Mouse (Mus musculus) embryonic facial prominence, embryonic 12.5 days (tissue): ENCODE results near the gene Armc3. TPM values are rescaled to one million over a fixed set of nuclear protein-coding genes. Genes with fewer than 3 reads are reported as not detected.
A peak's percentile ranks its signal among the peaks of the same experiment; 100 is the strongest.

Experiments used
- ATAC-seq: fragments of 200-750 bp; cut with Nextera tagmentation; 2 replicates; pipeline ENCODE4 v1.8.0; 2017; ENCODE audit not compliant: insufficient number of reproducible peaks, insufficient read depth, low FRiP score, low TSS enrichment
- H3K27ac ChIP-seq: fragments of 300-500 bp; sonication (generic); 2 replicates; pipeline ENCODE4 v1.5.1; 2016; ENCODE audit warnings: mild to moderate bottlenecking
- H3K27me3 ChIP-seq: fragments of 300-500 bp; sonication (generic); 2 replicates; pipeline ENCODE4 v1.6.1; 2016; ENCODE audit warnings: mild to moderate bottlenecking, moderate library complexity
- H3K36me3 ChIP-seq: fragments of 300-500 bp; sonication (generic); 2 replicates; pipeline ENCODE4 v1.6.1; 2016; ENCODE audit warnings: mild to moderate bottlenecking
- H3K4me1 ChIP-seq: fragments of 300-500 bp; sonication (generic); 2 replicates; pipeline ENCODE4 v1.6.1; 2016
- H3K4me2 ChIP-seq: fragments of 300-500 bp; sonication (generic); replicated peaks from 2 replicates; pipeline ENCODE4 v1.6.1; 2016; ENCODE audit warnings: mild to moderate bottlenecking, moderate library complexity
- H3K4me3 ChIP-seq: fragments of 300-500 bp; sonication (generic); 2 replicates; pipeline ENCODE4 v1.5.1; 2016; ENCODE audit warnings: mild to moderate bottlenecking
- H3K9ac ChIP-seq: fragments of 300-500 bp; sonication (generic); 2 replicates; pipeline ENCODE4 v1.6.1; 2016; ENCODE audit warnings: mild to moderate bottlenecking, moderate library complexity
- H3K9me3 ChIP-seq: fragments of 300-500 bp; sonication (generic); 2 replicates; pipeline ENCODE4 v1.6.1; 2016; ENCODE audit warnings: mild to moderate bottlenecking, moderate library complexity
- WGBS: fragments of 180-500 bp; shearing (Covaris S2); methylation state at CpG from one replicate; pipeline ENCODE4 v1.1.7; 2016; 5-methylcytosine and 5-hydroxymethylcytosine counted together
- polyA plus RNA-seq: library from polyadenylated mRNA; unstranded; fragments of >200 nt; fragmentation: Nextera tagmentation; extraction: Ambion mirVana; gene quantifications from 2 replicates; pipeline ENCODE4 v1.2.1, GENCODE M21; 2016

Armc3 gene
- polyA plus RNA-seq, 1 experiment from 2014 or later: 0.20 TPM

- WGBS: 74% methylated on average over 3 of the region's 3 CpGs
- no peaks in the 10 kb centered on the region for H3K4me1 ChIP-seq
- peaks cover 15% of the 10 kb centered on the region for H3K9me3 ChIP-seq
- no peaks in the 10 kb centered on the region for H3K27me3 ChIP-seq
- H3K36me3 ChIP-seq: no peaks in the 10 kb centered on the region
- no peak overlapping the region for H3K4me3 ChIP-seq
- H3K4me2 ChIP-seq: no peak overlapping the region
- ATAC-seq: no peak
- H3K9ac ChIP-seq: no peak overlapping the region
- no peak overlapping the region for H3K27ac ChIP-seq
Measured at GRCm38 (mm10) chr2:19319284-19319683, 120.2 kb downstream of the Armc3 start.

DNA sequence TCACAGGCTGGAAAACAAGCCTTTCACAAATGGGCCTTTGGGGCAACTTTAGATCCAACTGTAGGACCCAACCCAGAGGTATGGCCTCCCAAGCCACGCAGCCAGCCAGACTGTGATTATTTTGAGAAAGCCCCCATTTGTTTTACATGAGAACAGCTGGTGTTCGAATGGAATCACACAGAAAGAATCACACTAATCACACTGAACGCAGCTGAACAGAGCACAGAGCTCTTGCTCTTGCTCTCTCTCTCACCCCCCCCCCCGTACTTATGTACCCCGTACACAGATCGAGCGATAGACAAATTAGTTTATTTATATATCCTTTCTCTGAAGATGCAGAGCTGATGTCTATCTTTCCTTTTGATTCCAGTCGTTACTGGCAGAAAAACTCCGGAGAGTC is 123.3 kb downstream of the Armc3 start:
- no peak overlapping the region for H3K4me2 ChIP-seq
- H3K27ac ChIP-seq: no peak overlapping the region
- no peak overlapping the region for H3K9ac ChIP-seq
- ATAC-seq: no peak
- H3K27me3 ChIP-seq: no peaks in the 10 kb centered on the region
- WGBS: 78% methylated on average over 9 of the region's 9 CpGs
- no peaks in the 10 kb centered on the region for H3K4me1 ChIP-seq
- no peaks in the 10 kb centered on the region for H3K36me3 ChIP-seq
- H3K4me3 ChIP-seq: no peak overlapping the region
- H3K9me3 ChIP-seq: no peaks in the 10 kb centered on the region

- no peak overlapping the region for H3K4me2 ChIP-seq
- H3K9ac ChIP-seq: no peak overlapping the region
- no peak overlapping the region for H3K27ac ChIP-seq
- no peaks in the 10 kb centered on the region for H3K9me3 ChIP-seq
- no peak for ATAC-seq
- H3K4me1 ChIP-seq: no peaks in the 10 kb centered on the region
- H3K27me3 ChIP-seq: no peaks in the 10 kb centered on the region
- no peaks in the 10 kb centered on the region for H3K36me3 ChIP-seq
- no peak overlapping the region for H3K4me3 ChIP-seq
- WGBS: 88% methylated on average over 1 of the region's 1 CpGs
Measured at GRCm38 (mm10) chr2:19326376-19326775, 127.3 kb downstream of the Armc3 start.

GRCm38 (mm10) chr2:19327811-19328210 is 128.7 kb downstream of the Armc3 start:
- no peak overlapping the region for H3K9ac ChIP-seq
- 76% methylated on average over 4 of the region's 4 CpGs for WGBS
- no peak overlapping the region for H3K4me3 ChIP-seq
- H3K4me2 ChIP-seq: no peak overlapping the region
- H3K27me3 ChIP-seq: no peaks in the 10 kb centered on the region
- no peaks in the 10 kb centered on the region for H3K9me3 ChIP-seq
- H3K36me3 ChIP-seq: no peaks in the 10 kb centered on the region
- no peak for ATAC-seq
- no peaks in the 10 kb centered on the region for H3K4me1 ChIP-seq
- no peak overlapping the region for H3K27ac ChIP-seq

- Histone ChIP-seq H3K36me3 (no peaks in the 10 kb centered on the region), H3K27me3 (no peaks in the 10 kb centered on the region), H3K27ac (no peak overlapping the region), H3K4me2 (peak overlapping the region; percentile 29), H3K9ac (no peak overlapping the region), H3K4me1 (no peaks in the 10 kb centered on the region), H3K9me3 (no peaks in the 10 kb centered on the region), H3K4me3 (no peak overlapping the region)
- ATAC-seq: no peak
- WGBS: 42% methylated on average over 10 of the region's 10 CpGs
Measured at GRCm38 (mm10) chr2:19343901-19344635, 145.0 kb downstream of the Armc3 start.

- Histone ChIP-seq H3K27ac (no peak overlapping the region), H3K4me3 (no peak overlapping the region), H3K4me1 (no peaks in the 10 kb centered on the region), H3K4me2 (peak overlapping the region; percentile 29), H3K27me3 (no peaks in the 10 kb centered on the region), H3K36me3 (no peaks in the 10 kb centered on the region), H3K9me3 (no peaks in the 10 kb centered on the region), H3K9ac (no peak overlapping the region)
- WGBS: 26% methylated on average over 19 of the region's 20 CpGs
- ATAC-seq: 0 out of 2 replicates have a peak, but pooled peaks have one; percentile 60
Measured at GRCm38 (mm10) chr2:19344636-19345413, 145.7 kb downstream of the Armc3 start.

- H3K9ac ChIP-seq: no peak overlapping the region
- no peaks in the 10 kb centered on the region for H3K36me3 ChIP-seq
- H3K27ac ChIP-seq: no peak overlapping the region
- no peak overlapping the region for H3K4me3 ChIP-seq
- H3K27me3 ChIP-seq: no peaks in the 10 kb centered on the region
- H3K9me3 ChIP-seq: no peaks in the 10 kb centered on the region
- ATAC-seq: peak; percentile 56; the same call in 1 of the 2 replicates
- H3K4me1 ChIP-seq: no peaks in the 10 kb centered on the region
- H3K4me2 ChIP-seq: no peak overlapping the region
- WGBS: 78% methylated on average over 5 of the region's 5 CpGs
Measured at GRCm38 (mm10) chr2:19345414-19345964, 146.4 kb downstream of the Armc3 start.

DNA sequence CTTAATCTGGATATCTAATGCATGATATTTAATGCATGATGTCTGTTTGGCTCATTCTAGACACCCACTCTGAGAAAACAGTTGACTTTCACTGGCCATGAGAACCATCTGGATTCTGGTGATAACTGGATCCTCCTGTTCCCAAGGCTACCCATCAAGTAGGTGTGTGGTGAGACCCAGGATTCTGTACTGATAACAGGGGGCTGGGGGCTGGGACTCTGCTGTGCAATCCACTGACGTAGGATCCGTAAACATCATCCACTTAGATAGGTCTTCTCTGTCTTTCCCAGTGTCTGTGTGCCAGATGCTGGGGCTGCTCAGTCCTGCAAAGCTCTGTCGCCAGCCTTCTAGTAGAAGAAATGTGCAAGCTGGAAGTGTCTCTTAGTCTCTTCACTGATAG is 149.4 kb downstream of the Armc3 start:
- H3K36me3 ChIP-seq: no peaks in the 10 kb centered on the region
- H3K4me1 ChIP-seq: no peaks in the 10 kb centered on the region
- no peaks in the 10 kb centered on the region for H3K9me3 ChIP-seq
- no peak overlapping the region for H3K4me3 ChIP-seq
- no peak overlapping the region for H3K4me2 ChIP-seq
- no peak overlapping the region for H3K27ac ChIP-seq
- no peak overlapping the region for H3K9ac ChIP-seq
- WGBS: 62% methylated on average over 3 of the region's 3 CpGs
- H3K27me3 ChIP-seq: no peaks in the 10 kb centered on the region
- no peak for ATAC-seq

DNA sequence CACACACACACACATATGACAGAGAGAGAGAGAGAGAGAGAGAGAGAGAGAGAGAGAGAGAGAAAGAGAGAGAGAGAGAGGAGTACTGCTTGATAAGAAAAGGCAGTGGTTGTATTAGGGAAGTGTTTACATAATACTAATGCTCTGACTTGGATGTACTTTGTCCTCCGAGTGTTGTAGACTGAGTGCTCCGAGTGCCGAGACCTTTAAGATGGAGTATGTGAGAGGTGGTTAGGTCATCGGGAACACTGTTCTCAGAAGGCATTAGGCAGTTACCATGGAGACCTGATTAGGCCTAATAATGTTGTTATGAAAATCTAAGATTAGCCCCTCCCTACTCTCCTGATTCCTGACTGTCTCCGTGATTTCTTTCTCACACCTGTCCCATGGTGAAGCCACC is 151.1 kb downstream of the Armc3 start:
- H3K9me3 ChIP-seq: no peaks in the 10 kb centered on the region
- no peak for ATAC-seq
- no peaks in the 10 kb centered on the region for H3K36me3 ChIP-seq
- H3K4me1 ChIP-seq: no peaks in the 10 kb centered on the region
- H3K4me3 ChIP-seq: no peak overlapping the region
- H3K27ac ChIP-seq: no peak overlapping the region
- H3K4me2 ChIP-seq: no peak overlapping the region
- no peak overlapping the region for H3K9ac ChIP-seq
- no peaks in the 10 kb centered on the region for H3K27me3 ChIP-seq
- WGBS: 79% methylated on average over 5 of the region's 5 CpGs

- no peak overlapping the region for H3K9ac ChIP-seq
- no peaks in the 10 kb centered on the region for H3K27me3 ChIP-seq
- H3K4me3 ChIP-seq: no peak overlapping the region
- no peak overlapping the region for H3K4me2 ChIP-seq
- H3K36me3 ChIP-seq: no peaks in the 10 kb centered on the region
- 90% methylated on average over 1 of the region's 1 CpGs for WGBS
- no peak overlapping the region for H3K27ac ChIP-seq
- ATAC-seq: no peak
- no peaks in the 10 kb centered on the region for H3K9me3 ChIP-seq
- no peaks in the 10 kb centered on the region for H3K4me1 ChIP-seq
Measured at GRCm38 (mm10) chr2:19351615-19352253, 152.6 kb downstream of the Armc3 start.

DNA sequence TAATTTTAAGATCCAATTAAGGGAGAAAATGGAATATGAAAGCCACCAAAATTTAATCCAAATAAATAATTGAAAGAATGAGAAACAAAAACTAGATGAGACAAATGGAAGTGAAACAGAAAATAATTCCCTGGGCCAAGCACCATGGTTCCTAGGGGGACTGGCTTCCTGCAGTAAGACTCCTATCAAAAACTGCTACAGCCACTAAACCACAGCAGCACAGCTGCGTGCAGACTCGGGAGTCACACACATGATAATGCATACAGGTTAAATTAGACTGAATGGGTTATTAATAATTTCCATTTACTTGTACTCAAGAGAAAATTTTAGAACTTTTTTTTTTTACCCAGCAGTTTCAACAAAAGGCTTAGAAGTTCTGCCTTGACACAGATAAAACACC is 154.1 kb downstream of the Armc3 start:
- H3K27ac ChIP-seq: no peak overlapping the region
- no peaks in the 10 kb centered on the region for H3K36me3 ChIP-seq
- no peak for ATAC-seq
- H3K27me3 ChIP-seq: no peaks in the 10 kb centered on the region
- WGBS: 90% methylated on average over 2 of the region's 2 CpGs
- no peak overlapping the region for H3K9ac ChIP-seq
- no peak overlapping the region for H3K4me2 ChIP-seq
- no peaks in the 10 kb centered on the region for H3K9me3 ChIP-seq
- no peak overlapping the region for H3K4me3 ChIP-seq
- H3K4me1 ChIP-seq: no peaks in the 10 kb centered on the region
